Mouse (Mus musculus): ENCODE data around the gene Pkmyt1.

Pkmyt1 gene

GRCm38 (mm10) chr17:23744076-23744475 is 17.9 kb downstream of the Pkmyt1 start:
- in situ Hi-C loops (cut with MboI; ENCODE audit: low pct_unique_long_range_greater_than_20kb in 1 of 2, low sequenced_read_pairs in 2 of 2, unreplicated experiment in 1 of 2), result no loop called here

GRCm38 (mm10) chr17:23744651-23745050 is 18.5 kb downstream of the Pkmyt1 start:
- in situ Hi-C loops (cut with MboI; ENCODE audit: low pct_unique_long_range_greater_than_20kb in 1 of 2, low sequenced_read_pairs in 2 of 2, unreplicated experiment in 1 of 2), result no loop called here

- in situ Hi-C loops (cut with MboI; ENCODE audit: low pct_unique_long_range_greater_than_20kb in 1 of 2, low sequenced_read_pairs in 2 of 2, unreplicated experiment in 1 of 2), result no loop called here
Measured at GRCm38 (mm10) chr17:23745301-23746251, 19.4 kb downstream of the Pkmyt1 start, which contains the start of gene Kremen2. TSS of gene Kremen2 (minus strand) at chr17:23745833.

- in situ Hi-C loops (cut with MboI; ENCODE audit: low pct_unique_long_range_greater_than_20kb in 1 of 2, low sequenced_read_pairs in 2 of 2, unreplicated experiment in 1 of 2), result no loop called here
Measured at GRCm38 (mm10) chr17:23746311-23746710, 20.2 kb downstream of the Pkmyt1 start.

GRCm38 (mm10) chr17:23746767-23747166 is 20.6 kb downstream of the Pkmyt1 start:
- in situ Hi-C loops (cut with MboI; ENCODE audit: low pct_unique_long_range_greater_than_20kb in 1 of 2, low sequenced_read_pairs in 2 of 2, unreplicated experiment in 1 of 2), result no loop called here

- in situ Hi-C loops (cut with MboI; ENCODE audit: low pct_unique_long_range_greater_than_20kb in 1 of 2, low sequenced_read_pairs in 2 of 2, unreplicated experiment in 1 of 2), result no loop called here
Measured at GRCm38 (mm10) chr17:23747471-23747870, 21.3 kb downstream of the Pkmyt1 start.

- in situ Hi-C loops (cut with MboI; ENCODE audit: low pct_unique_long_range_greater_than_20kb in 1 of 2, low sequenced_read_pairs in 2 of 2, unreplicated experiment in 1 of 2), result no loop called here
Measured at GRCm38 (mm10) chr17:23748026-23748425, 21.9 kb downstream of the Pkmyt1 start.

- in situ Hi-C loops (cut with MboI; ENCODE audit: low pct_unique_long_range_greater_than_20kb in 1 of 2, low sequenced_read_pairs in 2 of 2, unreplicated experiment in 1 of 2), result no loop called here
Measured at GRCm38 (mm10) chr17:23748631-23749391, 22.7 kb downstream of the Pkmyt1 start.

GRCm38 (mm10) chr17:23749400-23750191 is 23.5 kb downstream of the Pkmyt1 start:
- in situ Hi-C loops (cut with MboI; ENCODE audit: low pct_unique_long_range_greater_than_20kb in 1 of 2, low sequenced_read_pairs in 2 of 2, unreplicated experiment in 1 of 2), result loop anchor here in 1 of 2 experiments (25.0 kb wide), 1 partner anchor 213 kb away; the partner anchor contains the start of gene Sbpl

GRCm38 (mm10) chr17:23755689-23756088 is 29.6 kb downstream of the Pkmyt1 start:
- in situ Hi-C loops (cut with MboI; ENCODE audit: low pct_unique_long_range_greater_than_20kb in 1 of 2, low sequenced_read_pairs in 2 of 2, unreplicated experiment in 1 of 2), result loop anchor here in 1 of 2 experiments (25.0 kb wide), 1 partner anchor 207 kb away; the partner anchor contains the start of gene Sbpl

GRCm38 (mm10) chr17:23757581-23757980 is 31.4 kb downstream of the Pkmyt1 start:
- in situ Hi-C loops (cut with MboI; ENCODE audit: low pct_unique_long_range_greater_than_20kb in 1 of 2, low sequenced_read_pairs in 2 of 2, unreplicated experiment in 1 of 2), result loop anchor here in 1 of 2 experiments (25.0 kb wide), 1 partner anchor 205 kb away; the partner anchor contains the start of gene Sbpl

GRCm38 (mm10) chr17:23758801-23759200 is 32.7 kb downstream of the Pkmyt1 start:
- in situ Hi-C loops (cut with MboI; ENCODE audit: low pct_unique_long_range_greater_than_20kb in 1 of 2, low sequenced_read_pairs in 2 of 2, unreplicated experiment in 1 of 2), result loop anchor here in 1 of 2 experiments (25.0 kb wide), 1 partner anchor 204 kb away; the partner anchor contains the start of gene Sbpl

- in situ Hi-C loops (cut with MboI; ENCODE audit: low pct_unique_long_range_greater_than_20kb in 1 of 2, low sequenced_read_pairs in 2 of 2, unreplicated experiment in 1 of 2), result loop anchor here in 1 of 2 experiments (25.0 kb wide), 1 partner anchor 202 kb away; the partner anchor contains the start of gene Sbpl
Measured at GRCm38 (mm10) chr17:23760231-23760630, 34.1 kb downstream of the Pkmyt1 start.

GRCm38 (mm10) chr17:23761155-23761554 is 35.0 kb downstream of the Pkmyt1 start:
- in situ Hi-C loops (cut with MboI; ENCODE audit: low pct_unique_long_range_greater_than_20kb in 1 of 2, low sequenced_read_pairs in 2 of 2, unreplicated experiment in 1 of 2), result loop anchor here in 1 of 2 experiments (25.0 kb wide), 1 partner anchor 201 kb away; the partner anchor contains the start of gene Sbpl

GRCm38 (mm10) chr17:23762976-23763375 is 36.8 kb downstream of the Pkmyt1 start:
- in situ Hi-C loops (cut with MboI; ENCODE audit: low pct_unique_long_range_greater_than_20kb in 1 of 2, low sequenced_read_pairs in 2 of 2, unreplicated experiment in 1 of 2), result loop anchor here in 1 of 2 experiments (25.0 kb wide), 1 partner anchor 199 kb away; the partner anchor contains the start of gene Sbpl

GRCm38 (mm10) chr17:23770493-23770892 is 44.4 kb downstream of the Pkmyt1 start:
- in situ Hi-C loops (cut with MboI; ENCODE audit: low pct_unique_long_range_greater_than_20kb in 1 of 2, low sequenced_read_pairs in 2 of 2, unreplicated experiment in 1 of 2), result loop anchor here (10.0 to 25.0 kb wide), 2 partner anchors 192 to 194 kb away; partner anchors contain the start of gene Sbpl (in 1 of the 2)

GRCm38 (mm10) chr17:23770896-23771283 is 44.8 kb downstream of the Pkmyt1 start:
- in situ Hi-C loops (cut with MboI; ENCODE audit: low pct_unique_long_range_greater_than_20kb in 1 of 2, low sequenced_read_pairs in 2 of 2, unreplicated experiment in 1 of 2), result loop anchor here (10.0 to 25.0 kb wide), 2 partner anchors 191 to 194 kb away; partner anchors contain the start of gene Sbpl (in 1 of the 2)
